13 mouse cellular contexts compared by ENCODE assay signal in genomic region chr7:101088687-101089086, GRCm38 (mm10). TPM values are rescaled to one million over a fixed set of nuclear protein-coding genes. Genes with fewer than 3 reads are reported as not detected.
A peak's percentile ranks its signal among the peaks of the same experiment; 100 is the strongest.
DNase-seq lines count a peak whose midpoint lies in the region; ATAC-seq lines count a peak whose summit lies in the region.
"Had no signal": no experiment of that assay in that cellular context is flagged by ENCODE, and none has a peak within 500 bp of the region (broad histone marks: within the 10 kb centered on the region; RNA-seq: fewer than 3 reads in every experiment).

No protein-coding gene starts in this region.

- 23% methylated on average over 4 of the region's 4 CpGs for WGBS in heart, embryonic 15.5 days
- 75% methylated on average over 4 of the region's 4 CpGs for WGBS in hindbrain, embryonic 12.5 days

- peaks cover 48% of the 10 kb centered on the region for H3K4me1 ChIP-seq in heart, embryonic 15.5 days (replicated peaks)
- H3K4me1 ChIP-seq in hindbrain, embryonic 12.5 days, result no peaks in the 10 kb centered on the region

- 0 out of 2 replicates have a peak overlapping the region, but pooled peaks have one; percentile 7 for H3K4me2 ChIP-seq in heart, embryonic 15.5 days
- no peak overlapping the region for H3K4me2 ChIP-seq in hindbrain, embryonic 12.5 days (replicated peaks)
- H3K4me2 ChIP-seq: limb, embryonic 12.5 days; midbrain, embryonic 11.5 days had no signal

- H3K9ac ChIP-seq in heart, embryonic 15.5 days, result no peak overlapping the region
- no peak overlapping the region for H3K9ac ChIP-seq in hindbrain, embryonic 12.5 days
- H3K9ac ChIP-seq: limb, embryonic 12.5 days had no signal

- H3K27ac ChIP-seq in heart, embryonic 15.5 days, result peak overlapping the region; percentile 91
- H3K27ac ChIP-seq in hindbrain, embryonic 12.5 days, result no peak overlapping the region
- H3K27ac ChIP-seq: kidney, postnatal 0 days; limb, embryonic 12.5 days had no signal

- no peaks in the 10 kb centered on the region for H3K9me3 ChIP-seq in heart, embryonic 15.5 days (replicated peaks)
- H3K9me3 ChIP-seq in hindbrain, embryonic 12.5 days (replicated peaks), result no peaks in the 10 kb centered on the region
- H3K9me3 ChIP-seq: limb, embryonic 12.5 days had no signal

- ATAC-seq in heart, embryonic 15.5 days (replicated peaks; ENCODE audit: insufficient number of reproducible peaks, insufficient read depth, low FRiP score, low read depth), result peak; percentile 73
- ATAC-seq in hindbrain, embryonic 12.5 days (ENCODE audit: low FRiP score), result no peak
- ATAC-seq: Patski had no signal

- no peaks in the 10 kb centered on the region for H3K27me3 ChIP-seq in heart, embryonic 15.5 days
- H3K27me3 ChIP-seq in hindbrain, embryonic 12.5 days, result no peaks in the 10 kb centered on the region
- H3K27me3 ChIP-seq: limb, embryonic 12.5 days; Patski had no signal

- peak; percentile 31 for DNase-seq in adrenal gland, postnatal 10 days
- DNase-seq in adrenal gland, adult 18-20 months (ENCODE audit: low spot score in 2 of 2), result no peak
- DNase-seq in lung, adult 18-20 months, result peak; percentile 45 to 46
- DNase-seq in lung, postnatal 14 days, result no peak
- DNase-seq in right cerebral cortex, postnatal 10 days (ENCODE audit: low spot score in 2 of 2), result peak; percentile 60 to 66
- DNase-seq in natural killer cell, adult 2 months (ENCODE audit: low spot score in 2 of 2), result no peak
- DNase-seq: B cell, adult 2 months had no signal

- H3K4me3 ChIP-seq in heart, embryonic 15.5 days, result no peak overlapping the region
- H3K4me3 ChIP-seq in hindbrain, embryonic 12.5 days, result no peak overlapping the region
- H3K4me3 ChIP-seq: limb, embryonic 12.5 days had no signal

- no peaks in the 10 kb centered on the region for H3K36me3 ChIP-seq in heart, embryonic 15.5 days
- no peaks in the 10 kb centered on the region for H3K36me3 ChIP-seq in hindbrain, embryonic 12.5 days
- H3K36me3 ChIP-seq: limb, embryonic 12.5 days had no signal

RNA-seq across cellular contexts. Expression of gene Fchsd2, which starts 4.0 kb away (rescaled TPM):
- 10 to 100 TPM; 22.1 to 30.2 TPM for total RNA-seq in adrenal gland, postnatal 10 days (2021)
- total RNA-seq in adrenal gland, adult 18-20 months (2021), result 10 to 100 TPM; 15.9 to 18.8 TPM
- 14.8 and 15.8 TPM in 2 replicates for polyA plus RNA-seq in heart, embryonic 15.5 days (2015; fragmentation: Nextera tagmentation; extraction: Ambion mirVana)
- polyA plus RNA-seq in hindbrain, embryonic 12.5 days (2016; fragmentation: Nextera tagmentation; extraction: Ambion mirVana), result 40.0 and 40.5 TPM in 2 replicates

Comparison
In these comparisons a context has a peak if more than half of its experiments do, and no peak if none do; other contexts are left out.
1. DNase-seq: peak in adrenal gland, postnatal 10 days (single experiment), lung, adult 18-20 months (2 of 2) and right cerebral cortex, postnatal 10 days (2 of 2); none in adrenal gland, adult 18-20 months (0 of 2), lung, postnatal 14 days (single experiment) and natural killer cell, adult 2 months (0 of 2).